Mouse (Mus musculus): Measurements from ENCODE around the gene March8.

The March8 gene

GRCm38 (mm10) chr6:116407956-116408657 is 70.3 kb downstream of the March8 start:
- no peak for DNase-seq (ENCODE audit: low read depth, low spot score)

- no peak for DNase-seq (ENCODE audit: low read depth, low spot score)
Observed at GRCm38 (mm10) chr6:116410436-116410835, 72.6 kb downstream of the March8 start.

- no peak for DNase-seq (ENCODE audit: low read depth, low spot score)
Observed at GRCm38 (mm10) chr6:116411716-116412115, 73.9 kb downstream of the March8 start.

- no peak for DNase-seq (ENCODE audit: low read depth, low spot score)
Observed at GRCm38 (mm10) chr6:116412546-116413325, 74.9 kb downstream of the March8 start.

- DNase-seq (ENCODE audit: low read depth, low spot score) = no peak
Observed at GRCm38 (mm10) chr6:116415126-116415676, 77.4 kb downstream of the March8 start.

- DNase-seq (ENCODE audit: low read depth, low spot score) = no peak
Observed at GRCm38 (mm10) chr6:116416000-116416552, 78.3 kb downstream of the March8 start.

GRCm38 (mm10) chr6:116417518-116418315 is 79.9 kb downstream of the March8 start:
- DNase-seq (ENCODE audit: low read depth, low spot score) = peak; percentile 27

GRCm38 (mm10) chr6:116418487-116418886 is 80.7 kb downstream of the March8 start:
- no peak for DNase-seq (ENCODE audit: low read depth, low spot score)

- DNase-seq (ENCODE audit: low read depth, low spot score) = no peak
Observed at GRCm38 (mm10) chr6:116419699-116420098, 81.9 kb downstream of the March8 start.

GRCm38 (mm10) chr6:116420271-116420670 is 82.4 kb downstream of the March8 start:
- no peak for DNase-seq (ENCODE audit: low read depth, low spot score)

- DNase-seq (ENCODE audit: low read depth, low spot score) = no peak
Observed at GRCm38 (mm10) chr6:116422991-116423390, 85.2 kb downstream of the March8 start.

GRCm38 (mm10) chr6:116423664-116424063 is 85.8 kb downstream of the March8 start:
- DNase-seq (ENCODE audit: low read depth, low spot score) = no peak

GRCm38 (mm10) chr6:116427552-116427951 is 89.7 kb downstream of the March8 start:
- DNase-seq (ENCODE audit: low read depth, low spot score) = no peak

- DNase-seq (ENCODE audit: low read depth, low spot score) = peak; percentile 23
Observed at GRCm38 (mm10) chr6:116428282-116428681, 90.5 kb downstream of the March8 start.

GRCm38 (mm10) chr6:116438864-116439263 is 101.0 kb downstream of the March8 start:
- DNase-seq (ENCODE audit: low read depth, low spot score) = no peak

- DNase-seq (ENCODE audit: low read depth, low spot score) = no peak
Observed at GRCm38 (mm10) chr6:116439531-116439930, 101.7 kb downstream of the March8 start.

GRCm38 (mm10) chr6:116440447-116440846 is 102.6 kb downstream of the March8 start:
- no peak for DNase-seq (ENCODE audit: low read depth, low spot score)

- no peak for DNase-seq (ENCODE audit: low read depth, low spot score)
Observed at GRCm38 (mm10) chr6:116440849-116441248, 103.0 kb downstream of the March8 start.

- no peak for DNase-seq (ENCODE audit: low read depth, low spot score)
Observed at GRCm38 (mm10) chr6:116455781-116456180, 118.0 kb downstream of the March8 start.

- no peak for DNase-seq (ENCODE audit: low read depth, low spot score)
Observed at GRCm38 (mm10) chr6:116456482-116456881, 118.7 kb downstream of the March8 start.

GRCm38 (mm10) chr6:116458728-116459127 is 120.9 kb downstream of the March8 start:
- no peak for DNase-seq (ENCODE audit: low read depth, low spot score)

Measured in R1 (cell line).